Mouse (Mus musculus) CH12.LX (cell line): ENCODE measurements around the gene Cnn3. TPM values are rescaled to one million over a fixed set of nuclear protein-coding genes. Genes with fewer than 3 reads are reported as not detected.

Experiments
- DNase-seq: peaks from one replicate; pipeline ENCODE4 v3.0.0-alpha.2; 2013; ENCODE audit errors: extremely low read depth
- H3K27ac ChIP-seq: 2 replicates; pipeline ENCODE4 v1.5.1; 2012; ENCODE audit warnings: low read depth, mild to moderate bottlenecking, control low read depth, moderate library complexity; ENCODE audit not compliant: insufficient read depth
- H3K27me3 ChIP-seq: replicated peaks from 2 replicates; pipeline ENCODE3; 2012; ENCODE audit warnings: inconsistent platforms
- H3K36me3 ChIP-seq, 2 experiments: replicated peaks in 1 of 2; 2 replicates each; pipeline versions ENCODE3 to v1.6.1; 2012; ENCODE audit warnings: inconsistent platforms in 1 of 2, low read length in 1 of 2, mild to moderate bottlenecking in 1 of 2, mixed read lengths in 1 of 2, moderate library complexity in 1 of 2; ENCODE audit not compliant: control insufficient read depth in 1 of 2, insufficient read depth in 1 of 2
- H3K4me1 ChIP-seq, 2 experiments: 2 replicates each; pipeline ENCODE4 v1.6.1; 2012; ENCODE audit warnings: inconsistent platforms in 1 of 2, moderate library complexity in 1 of 2; ENCODE audit not compliant: insufficient read depth in 2 of 2, control insufficient read depth in 1 of 2
- H3K4me2 ChIP-seq: 2 replicates; pipeline ENCODE4 v1.6.1; 2012; ENCODE audit warnings: low read depth, mild to moderate bottlenecking, control low read depth; ENCODE audit not compliant: poor library complexity, insufficient read depth, severe bottlenecking
- H3K4me3 ChIP-seq, 3 experiments: fragments of 150-350 bp in 1 of 3; sonication (generic) in 1 of 3; replicated peaks in 1 of 3; 2 replicates each; pipeline versions ENCODE3 to v1.5.1; 2011 to 2012; ENCODE audit warnings: low read depth in 2 of 3, low read length in 2 of 3, mild to moderate bottlenecking in 2 of 3, moderate library complexity in 2 of 3, control low read depth in 1 of 3, improper control_type of control experiment in 1 of 3, inconsistent platforms in 1 of 3, mixed read lengths in 1 of 3; ENCODE audit not compliant: poor library complexity in 1 of 3
- H3K79me2 ChIP-seq: replicated peaks from 2 replicates; pipeline ENCODE4 v1.6.1; 2012; ENCODE audit warnings: mild to moderate bottlenecking, moderate library complexity; ENCODE audit not compliant: control insufficient read depth, poor library complexity, insufficient read depth, severe bottlenecking; ENCODE audit errors: extremely low read depth
- H3K9ac ChIP-seq: 2 replicates; pipeline ENCODE4 v1.6.1; 2012; ENCODE audit warnings: low read depth, mild to moderate bottlenecking, control low read depth, moderate library complexity; ENCODE audit not compliant: insufficient read depth
- H3K9me3 ChIP-seq: replicated peaks from 2 replicates; pipeline ENCODE3; 2012; ENCODE audit warnings: low read length, inconsistent platforms, mixed read lengths
- CHD2 ChIP-seq: IDR thresholded peaks from 2 replicates; pipeline ENCODE4 v1.6.1; 2011; ENCODE audit warnings: low read length, improper control_type of control experiment
- CTCF ChIP-seq, 2 experiments: IDR thresholded peaks in 1 of 2; conservative IDR thresholded peaks in 1 of 2; 2 replicates each; pipeline ENCODE4 v1.5.1; 2011 to 2012; ENCODE audit warnings: low read depth in 2 of 2, low read length in 2 of 2, improper control_type of control experiment in 1 of 2, inconsistent platforms in 1 of 2, mild to moderate bottlenecking in 1 of 2, moderate library complexity in 1 of 2
- EP300 ChIP-seq: IDR thresholded peaks from 2 replicates; pipeline ENCODE4 v1.6.1; 2011; ENCODE audit warnings: low read length, improper control_type of control experiment
- GABPA ChIP-seq: IDR thresholded peaks from 2 replicates; pipeline ENCODE4 v1.6.1; 2012; ENCODE audit warnings: low read depth, low read length, improper control_type of control experiment, inconsistent platforms; ENCODE audit not compliant: insufficient replicate concordance
- HCFC1 ChIP-seq: IDR thresholded peaks from 2 replicates; pipeline ENCODE4 v1.6.1; 2012; ENCODE audit warnings: low read depth, mild to moderate bottlenecking, inconsistent platforms, low read length, improper control_type of control experiment
- IRF4 ChIP-seq: IDR thresholded peaks from 2 replicates; pipeline ENCODE4 v1.6.1; 2014; ENCODE audit warnings: low read depth, mild to moderate bottlenecking, inconsistent platforms, low read length, improper control_type of control experiment
- JUN ChIP-seq: IDR thresholded peaks from 2 replicates; pipeline ENCODE4 v1.6.1; 2011; ENCODE audit warnings: low read depth, mild to moderate bottlenecking, low read length, improper control_type of control experiment, moderate library complexity; ENCODE audit not compliant: insufficient read depth
- MAFK ChIP-seq: IDR thresholded peaks from 2 replicates; pipeline ENCODE4 v1.6.1; 2011; ENCODE audit warnings: low read length, improper control_type of control experiment; ENCODE audit not compliant: insufficient replicate concordance
- MAZ ChIP-seq: IDR thresholded peaks from 2 replicates; pipeline ENCODE4 v1.6.1; 2012; ENCODE audit warnings: low read depth, mild to moderate bottlenecking, inconsistent platforms, low read length, improper control_type of control experiment, moderate library complexity
- MXI1 ChIP-seq: IDR thresholded peaks from 2 replicates; pipeline ENCODE4 v1.6.1; 2011; ENCODE audit warnings: mild to moderate bottlenecking, low read depth, low read length, improper control_type of control experiment
- NELFE ChIP-seq: IDR thresholded peaks from 2 replicates; pipeline ENCODE4 v1.6.1; 2011; ENCODE audit warnings: low read depth, low read length, improper control_type of control experiment
- NRF1 ChIP-seq: IDR thresholded peaks from 2 replicates; pipeline ENCODE4 v1.6.1; 2014; ENCODE audit warnings: low read depth, mild to moderate bottlenecking, inconsistent platforms, low read length, improper control_type of control experiment, moderate library complexity
- POLR2AphosphoS2 ChIP-seq: IDR thresholded peaks from 2 replicates; pipeline ENCODE4 v1.6.1; 2011; ENCODE audit warnings: low read depth, low read length, improper control_type of control experiment
- SIN3A ChIP-seq: IDR thresholded peaks from 2 replicates; pipeline ENCODE4 v1.6.1; 2012; ENCODE audit warnings: low read length, improper control_type of control experiment, inconsistent platforms
- SMC3 ChIP-seq: IDR thresholded peaks from 2 replicates; pipeline ENCODE4 v1.6.1; 2011; ENCODE audit warnings: low read depth, low read length, improper control_type of control experiment
- UBTF ChIP-seq: IDR thresholded peaks from 2 replicates; pipeline ENCODE4 v1.6.1; 2012; ENCODE audit warnings: low read depth, mild to moderate bottlenecking, inconsistent platforms, low read length, improper control_type of control experiment, moderate library complexity
- USF2 ChIP-seq: conservative IDR thresholded peaks from 2 replicates; pipeline ENCODE4 v1.6.1; 2011; ENCODE audit warnings: low read depth, low read length, improper control_type of control experiment
- ZC3H11A ChIP-seq: IDR thresholded peaks from 2 replicates; pipeline ENCODE4 v1.6.1; 2012; ENCODE audit warnings: low read depth, mild to moderate bottlenecking, inconsistent platforms, low read length, improper control_type of control experiment
- ZKSCAN1 ChIP-seq: IDR thresholded peaks from 2 replicates; pipeline ENCODE4 v1.6.1; 2012; ENCODE audit warnings: low read depth, inconsistent platforms, low read length, improper control_type of control experiment, borderline replicate concordance
- dilution Hi-C: fragments of 300-500 bp; cut with MboI; formaldehyde crosslinking; loops from 2 replicates; pipeline ENCODE4 v1.14.3; 2020; ENCODE audit warnings: low sequenced_read_pairs; ENCODE audit not compliant: extremely low pct_unique_long_range_greater_than_20kb, extremely low pct_ligation_motif_present
- in situ Hi-C: fragments of 300-500 bp; cut with MboI; formaldehyde crosslinking; loops from 3 replicates; pipeline ENCODE4 v1.14.3; 2019; ENCODE audit warnings: low sequenced_read_pairs, low pct_ligation_motif_present, low pct_unique_long_range_greater_than_20kb, mixed read lengths
- polyA plus RNA-seq: library from polyadenylated mRNA; unstranded; fragments of >175 nt; gene quantifications from 2 replicates; pipeline ENCODE4 v1.2.1, GENCODE M21; 2012; ENCODE audit warnings: low read depth; ENCODE audit not compliant: insufficient read length
- total RNA-seq, 2 experiments: library from RNA; depleted of rRNA; stranded (reverse); fragments of 300-350 nt in 1 of 2; fragments of >200 nt in 1 of 2; gene quantifications; 2 replicates each; pipeline ENCODE4 v1.2.3; 2012 to 2014

The Cnn3 gene
- total and polyA plus RNA-seq, 3 experiments, result 12.5 to 58.5 (median 46.4) TPM

GRCm38 (mm10) chr3:121422405-121422804 is 3.9 kb upstream of the Cnn3 start:
- Histone ChIP-seq H3K9ac (no peak overlapping the region), H3K4me1 (peaks cover 0 to 12% of the 10 kb centered on the region in 2 experiments; a peak in 2 of 4 replicates), H3K27ac (no peak overlapping the region), H3K9me3 (peaks cover 2% of the 10 kb centered on the region), H3K4me3 (no peak overlapping the region), H3K36me3 (no peaks in the 10 kb centered on the region), H3K79me2 (no peaks in the 10 kb centered on the region), H3K27me3 (peaks cover 13% of the 10 kb centered on the region), H3K4me2 (no peak overlapping the region)
- TF ChIP-seq MXI1 (no peak), ZC3H11A (no peak), POLR2AphosphoS2 (no peak), MAZ (no peak), SMC3 (no peak), USF2 (no peak), CTCF (conservative IDR thresholded peaks at IDR 0.05 in 1 of 2, IDR thresholded peaks at IDR 0.05 in 1 of 2; ENCODE audit: low read depth in 2 of 2, low read length in 2 of 2) (no peak), IRF4 (no peak), NELFE (no peak)
- DNase-seq, result no peak
- dilution Hi-C loops (no loop called here), in situ Hi-C loops (no loop called here)

GRCm38 (mm10) chr3:121426621-121427519 is 573 bp downstream of the Cnn3 start:
- H3K79me2 ChIP-seq, result no peaks in the 10 kb centered on the region
- in situ Hi-C loops (no loop called here), dilution Hi-C loops (no loop called here)
- peak overlapping the region; percentile 44 to 73 (median 58) for H3K4me3 ChIP-seq
- no peak for TF ChIP-seq MXI1
- 0 out of 2 replicates have a peak, but pooled peaks have one; percentile 35 for TF ChIP-seq SIN3A
- TF ChIP-seq JUN, result no peak
- no peak for TF ChIP-seq HCFC1
- no peak for TF ChIP-seq CHD2
- TF ChIP-seq GABPA, result no peak
- no peak for TF ChIP-seq POLR2AphosphoS2
- no peak for TF ChIP-seq NELFE
- 0 out of 2 replicates have a peak, but pooled peaks have one; percentile 2 for TF ChIP-seq NRF1
- TF ChIP-seq UBTF, result 0 out of 2 replicates have a peak, but pooled peaks have one; percentile 16
- no peak for TF ChIP-seq ZKSCAN1
- TF ChIP-seq MAFK, result no peak
- no peak for TF ChIP-seq EP300
- peak in 1 of 2 experiments; percentile 45; a peak in 2 of 4 replicates for TF ChIP-seq CTCF (conservative IDR thresholded peaks at IDR 0.05 in 1 of 2, IDR thresholded peaks at IDR 0.05 in 1 of 2; ENCODE audit: low read depth in 2 of 2, low read length in 2 of 2)
- DNase-seq, result peak; percentile 60
- peak overlapping the region; percentile 36; the same call in 1 of the 2 replicates for H3K9ac ChIP-seq
- H3K9me3 ChIP-seq, result no peaks in the 10 kb centered on the region
- peak overlapping the region; percentile 80 for H3K4me2 ChIP-seq
- no peaks in the 10 kb centered on the region for H3K36me3 ChIP-seq
- H3K27ac ChIP-seq, result no peak overlapping the region
- H3K27me3 ChIP-seq, result peaks cover 13% of the 10 kb centered on the region
- H3K4me1 ChIP-seq, result peaks cover 0 to 27% of the 10 kb centered on the region in 2 experiments; a peak in 2 of 4 replicates
